Mouse (Mus musculus): ENCODE data around the gene Baiap2.

- TF ChIP-seq ZC3H11A (IDR thresholded peaks at IDR 0.05; ENCODE audit: low read depth, low read length), result no peak
- TF ChIP-seq GABPA (IDR thresholded peaks at IDR 0.05; ENCODE audit: insufficient replicate concordance, low read depth, low read length), result no peak
- no peak for TF ChIP-seq EP300 (IDR thresholded peaks at IDR 0.05; ENCODE audit: low read length)
- no peak for TF ChIP-seq ETS1 (conservative IDR thresholded peaks at IDR 0.05; ENCODE audit: low read depth, low read length)
- TF ChIP-seq POLR2AphosphoS2 (IDR thresholded peaks at IDR 0.05; ENCODE audit: low read depth, low read length), result 0 out of 2 replicates have a peak, but pooled peaks have one; percentile 30
- TF ChIP-seq CHD1 (IDR thresholded peaks at IDR 0.05; ENCODE audit: low read depth, low read length), result no peak
- TF ChIP-seq CTCF (conservative IDR thresholded peaks at IDR 0.05 in 1 of 2, IDR thresholded peaks at IDR 0.05 in 1 of 2; ENCODE audit: low read depth in 2 of 2, low read length in 2 of 2), result no peak
- TF ChIP-seq TBP (conservative IDR thresholded peaks at IDR 0.05; ENCODE audit: low read depth, low read length), result no peak
- TF ChIP-seq USF1 (IDR thresholded peaks at IDR 0.05; ENCODE audit: low read depth, low read length), result no peak
- TF ChIP-seq MAX (IDR thresholded peaks at IDR 0.05; ENCODE audit: low read length), result no peak
- TF ChIP-seq POLR2A (IDR thresholded peaks at IDR 0.05; ENCODE audit: low read depth, low read length), result no peak
- TF ChIP-seq MAZ (IDR thresholded peaks at IDR 0.05; ENCODE audit: low read depth, low read length), result no peak
- no peak for TF ChIP-seq MAFK (IDR thresholded peaks at IDR 0.05; ENCODE audit: insufficient replicate concordance, low read length)
These were observed 21.9 kb upstream of the Baiap2 start for GRCm38 (mm10) chr11:119920668-119921067.

All from CH12.LX (cell line).